Mouse (Mus musculus): ENCODE data around the gene Cnksr3.

DNA sequence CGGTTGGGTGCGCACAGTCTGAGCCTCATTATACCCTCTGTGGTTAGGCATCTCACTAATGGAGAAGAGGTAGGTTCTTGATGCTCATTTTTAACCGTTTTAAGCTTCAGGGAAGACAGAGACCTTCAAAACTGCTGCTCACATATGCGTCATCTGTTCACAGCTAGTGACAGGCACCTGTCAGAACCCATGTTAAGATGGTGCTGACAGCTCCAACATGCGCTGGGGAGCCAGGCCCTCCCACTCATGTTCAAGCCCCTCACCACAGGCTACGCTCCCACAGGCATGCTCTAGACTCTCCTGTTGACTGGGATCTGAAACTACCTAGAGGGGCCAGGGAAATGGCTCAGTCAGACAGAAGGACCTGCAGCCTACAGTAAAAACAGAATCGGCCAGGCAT, 11.4 kb downstream of the Cnksr3 start:
- TF ChIP-seq CTCF (IDR thresholded peaks at IDR 0.05; ENCODE audit: control insufficient read depth, insufficient read depth, insufficient replicate concordance, low read depth, low read length) (no peak), POLR2A (IDR thresholded peaks at IDR 0.05; ENCODE audit: control insufficient read depth, low read depth, low read length) (no peak)
